Mouse (Mus musculus): ENCODE data around the gene Xpa. TPM values are rescaled to one million over a fixed set of nuclear protein-coding genes. Genes with fewer than 3 reads are reported as not detected.

The Xpa gene
- polyA plus RNA-seq, 1 experiment from 2014 or later = 13.8 TPM

DNA sequence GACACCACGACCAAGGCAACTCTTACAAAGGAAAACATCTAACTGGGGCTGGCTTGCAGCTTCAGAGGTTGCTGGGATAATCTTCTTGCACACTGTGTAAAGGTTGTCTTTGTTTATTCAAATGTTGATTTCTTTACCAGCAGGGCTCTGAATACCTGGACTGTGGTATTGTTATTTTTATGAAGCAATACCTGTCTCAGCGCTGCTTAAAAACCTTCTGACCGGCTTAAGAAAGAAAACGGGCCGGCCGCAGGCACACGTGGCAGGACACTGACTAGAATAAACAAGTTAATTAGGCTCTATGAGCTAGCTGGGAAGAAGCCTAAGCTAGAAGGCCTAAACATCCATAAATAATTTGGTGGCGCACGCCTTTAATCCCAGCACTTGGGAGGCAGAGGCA lies 10.2 kb downstream of the Xpa start:
- ATAC-seq (ENCODE audit: extremely low read depth, insufficient number of reproducible peaks, low FRiP score, low TSS enrichment) = no peak
- 85% methylated on average over 9 of the region's 9 CpGs for WGBS
- H3K4me1 ChIP-seq = no peaks in the 10 kb centered on the region
- no peak overlapping the region for H3K9ac ChIP-seq
- H3K27ac ChIP-seq (replicated peaks) = no peak overlapping the region
- no peaks in the 10 kb centered on the region for H3K9me3 ChIP-seq
- H3K4me3 ChIP-seq = no peak overlapping the region
- H3K36me3 ChIP-seq = peaks cover 93% of the 10 kb centered on the region
- H3K27me3 ChIP-seq (replicated peaks) = no peaks in the 10 kb centered on the region
- no peak overlapping the region for H3K4me2 ChIP-seq

DNA sequence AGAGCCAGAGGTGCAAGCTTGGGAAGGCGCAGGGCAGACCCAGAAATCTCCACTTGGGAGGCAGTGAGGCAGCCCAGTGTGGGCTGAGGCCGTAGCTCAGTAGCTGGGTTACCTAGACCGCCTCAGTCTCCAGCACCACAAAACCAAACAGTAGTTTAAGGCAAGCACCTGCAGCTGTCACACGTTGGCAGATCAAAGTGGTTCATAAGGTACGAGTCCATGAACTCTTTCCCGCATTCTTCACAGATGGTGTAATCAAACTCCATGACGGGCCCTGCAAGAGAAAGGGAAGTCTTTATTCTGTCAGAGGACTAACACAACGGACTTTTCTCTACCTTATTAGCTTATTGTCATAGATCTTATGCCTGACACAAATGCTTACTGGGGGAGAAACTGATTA lies 10.7 kb downstream of the Xpa start:
- Histone ChIP-seq H3K27ac (replicated peaks) (no peak overlapping the region), H3K4me1 (no peaks in the 10 kb centered on the region), H3K9ac (no peak overlapping the region), H3K36me3 (peaks cover 93% of the 10 kb centered on the region), H3K27me3 (replicated peaks) (no peaks in the 10 kb centered on the region), H3K4me3 (no peak overlapping the region), H3K9me3 (no peaks in the 10 kb centered on the region), H3K4me2 (no peak overlapping the region)
- 66% methylated on average over 8 of the region's 8 CpGs for WGBS
- ATAC-seq (ENCODE audit: extremely low read depth, insufficient number of reproducible peaks, low FRiP score, low TSS enrichment) = no peak

DNA sequence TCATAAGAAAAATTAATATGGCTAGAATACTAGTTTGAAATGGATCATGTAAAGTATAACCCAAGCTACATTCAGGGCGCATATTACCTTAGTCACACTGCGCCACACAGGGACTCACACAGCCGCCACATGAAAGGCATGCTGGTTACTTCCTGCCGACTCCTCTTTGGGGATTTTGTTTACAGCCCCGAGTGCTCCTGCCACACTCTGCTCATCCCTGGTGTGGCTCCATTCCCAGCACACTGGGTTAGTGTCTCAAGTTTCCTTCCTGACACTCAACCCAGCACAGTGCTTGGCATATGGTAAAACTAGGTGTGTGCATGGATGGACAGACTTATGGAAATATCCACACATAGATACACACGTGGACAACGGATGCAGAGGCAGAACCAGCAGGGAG lies 13.9 kb downstream of the Xpa start:
- WGBS = 87% methylated on average over 7 of the region's 7 CpGs
- peaks cover 93% of the 10 kb centered on the region for H3K36me3 ChIP-seq

DNA sequence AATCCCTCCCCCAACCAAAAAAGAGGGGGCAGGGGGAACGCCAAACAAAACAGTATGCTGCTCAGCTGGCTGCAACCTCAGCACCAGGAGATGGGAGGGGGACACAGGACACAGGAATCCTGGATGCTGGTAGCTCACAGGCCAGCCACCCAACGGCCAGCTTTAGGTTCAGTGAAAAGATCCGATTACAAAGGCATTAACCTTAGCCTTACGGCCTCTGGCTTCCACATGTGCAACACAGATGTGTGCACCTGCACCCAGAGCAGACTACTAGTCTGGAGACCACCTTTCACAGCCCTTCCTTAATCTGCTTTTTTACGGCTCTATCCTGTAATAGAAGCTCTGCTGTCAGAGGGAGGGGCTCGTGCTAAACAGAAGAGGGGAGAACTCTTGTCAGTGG lies 14.9 kb downstream of the Xpa start:
- peaks cover 99% of the 10 kb centered on the region for H3K36me3 ChIP-seq
- H3K27ac ChIP-seq (replicated peaks) = no peak overlapping the region
- no peak overlapping the region for H3K4me2 ChIP-seq
- WGBS = 80% methylated on average over 6 of the region's 6 CpGs
- no peak overlapping the region for H3K9ac ChIP-seq
- no peaks in the 10 kb centered on the region for H3K4me1 ChIP-seq
- ATAC-seq (ENCODE audit: extremely low read depth, insufficient number of reproducible peaks, low FRiP score, low TSS enrichment) = no peak
- no peaks in the 10 kb centered on the region for H3K9me3 ChIP-seq
- no peaks in the 10 kb centered on the region for H3K27me3 ChIP-seq (replicated peaks)
- H3K4me3 ChIP-seq = no peak overlapping the region

More for the DNA sequence above, 13.9 kb downstream of the Xpa start:
- no peak for ATAC-seq (ENCODE audit: extremely low read depth, insufficient number of reproducible peaks, low FRiP score, low TSS enrichment)
- Histone ChIP-seq H3K9me3 (no peaks in the 10 kb centered on the region), H3K4me2 (no peak overlapping the region), H3K4me1 (no peaks in the 10 kb centered on the region), H3K27me3 (replicated peaks) (no peaks in the 10 kb centered on the region), H3K27ac (replicated peaks) (no peak overlapping the region), H3K4me3 (no peak overlapping the region), H3K9ac (no peak overlapping the region)

DNA sequence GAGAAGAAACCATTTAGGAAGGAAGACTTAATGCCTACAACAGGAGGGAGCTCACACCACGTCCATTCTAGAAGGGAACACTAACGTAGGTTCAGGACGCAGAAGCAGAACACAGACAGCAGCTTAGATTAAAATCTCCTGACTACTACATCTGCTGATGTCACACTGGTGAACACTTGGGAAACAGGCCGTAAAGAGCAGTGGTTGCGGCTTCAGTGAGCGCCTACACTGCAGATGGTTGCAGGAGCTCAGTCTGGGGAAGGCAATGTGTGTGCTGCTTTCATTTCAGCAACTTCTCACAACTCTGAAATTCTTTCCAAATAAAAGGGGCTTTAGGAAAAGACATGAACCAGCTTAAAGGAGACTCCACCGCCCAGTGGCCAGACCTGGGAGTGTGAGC lies 18.6 kb downstream of the Xpa start:
- no peak overlapping the region for H3K4me2 ChIP-seq
- no peaks in the 10 kb centered on the region for H3K9me3 ChIP-seq
- no peak overlapping the region for H3K9ac ChIP-seq
- no peak overlapping the region for H3K4me3 ChIP-seq
- no peak for ATAC-seq (ENCODE audit: extremely low read depth, insufficient number of reproducible peaks, low FRiP score, low TSS enrichment)
- peaks cover 98% of the 10 kb centered on the region for H3K36me3 ChIP-seq
- H3K4me1 ChIP-seq = no peaks in the 10 kb centered on the region
- no peak overlapping the region for H3K27ac ChIP-seq (replicated peaks)
- no peaks in the 10 kb centered on the region for H3K27me3 ChIP-seq (replicated peaks)
- 85% methylated on average over 7 of the region's 7 CpGs for WGBS

DNA sequence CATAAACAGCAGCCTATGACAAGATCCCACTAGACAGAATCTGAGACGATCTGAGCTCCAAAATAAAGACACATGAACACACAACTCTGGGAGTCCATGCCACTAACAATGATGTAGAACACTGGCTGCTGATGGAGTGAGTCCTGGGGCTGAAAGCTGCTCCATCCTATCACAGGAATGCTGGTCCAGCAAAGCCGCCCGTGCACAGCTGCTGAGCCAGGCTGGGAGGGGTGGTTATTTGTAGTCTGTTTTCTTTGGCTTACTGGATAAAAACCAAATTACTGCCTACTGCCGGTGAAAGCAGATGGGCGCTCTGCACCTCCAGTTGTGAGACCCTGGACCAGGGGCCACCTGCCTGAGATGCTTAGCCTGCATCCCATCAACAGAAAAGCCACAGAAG lies 19.1 kb downstream of the Xpa start:
- no peaks in the 10 kb centered on the region for H3K4me1 ChIP-seq
- WGBS = 72% methylated on average over 5 of the region's 5 CpGs
- H3K36me3 ChIP-seq = peaks cover 98% of the 10 kb centered on the region
- no peak for ATAC-seq (ENCODE audit: extremely low read depth, insufficient number of reproducible peaks, low FRiP score, low TSS enrichment)
- no peak overlapping the region for H3K4me2 ChIP-seq
- H3K27me3 ChIP-seq (replicated peaks) = no peaks in the 10 kb centered on the region
- no peak overlapping the region for H3K9ac ChIP-seq
- no peak overlapping the region for H3K4me3 ChIP-seq
- no peaks in the 10 kb centered on the region for H3K9me3 ChIP-seq
- H3K27ac ChIP-seq (replicated peaks) = no peak overlapping the region

DNA sequence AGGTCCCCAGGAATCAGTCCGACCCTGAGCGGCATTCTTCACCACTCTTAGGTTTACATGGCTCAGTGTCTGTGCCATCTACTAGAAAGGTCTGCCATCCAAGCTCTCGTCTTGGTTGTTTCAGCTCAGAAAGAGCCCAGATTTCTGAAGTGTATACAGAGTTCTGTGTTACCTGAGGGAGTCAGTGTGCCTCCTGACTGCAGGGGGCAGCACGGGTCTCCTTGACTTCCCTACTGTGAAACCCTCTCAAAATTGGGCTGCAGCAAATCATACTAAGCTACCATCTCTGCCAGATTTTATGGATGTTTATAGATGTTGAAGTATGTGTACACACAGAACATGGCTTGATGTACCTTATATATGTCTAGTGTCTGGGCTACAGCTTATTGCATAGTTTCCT lies 19.8 kb downstream of the Xpa start:
- H3K4me1 ChIP-seq = no peaks in the 10 kb centered on the region
- no peak overlapping the region for H3K27ac ChIP-seq (replicated peaks)
- H3K4me3 ChIP-seq = no peak overlapping the region
- no peak overlapping the region for H3K9ac ChIP-seq
- no peaks in the 10 kb centered on the region for H3K27me3 ChIP-seq (replicated peaks)
- H3K4me2 ChIP-seq = no peak overlapping the region
- H3K36me3 ChIP-seq = peaks cover 98% of the 10 kb centered on the region
- ATAC-seq (ENCODE audit: extremely low read depth, insufficient number of reproducible peaks, low FRiP score, low TSS enrichment) = no peak
- no peaks in the 10 kb centered on the region for H3K9me3 ChIP-seq
- 72% methylated on average over 4 of the region's 4 CpGs for WGBS

DNA sequence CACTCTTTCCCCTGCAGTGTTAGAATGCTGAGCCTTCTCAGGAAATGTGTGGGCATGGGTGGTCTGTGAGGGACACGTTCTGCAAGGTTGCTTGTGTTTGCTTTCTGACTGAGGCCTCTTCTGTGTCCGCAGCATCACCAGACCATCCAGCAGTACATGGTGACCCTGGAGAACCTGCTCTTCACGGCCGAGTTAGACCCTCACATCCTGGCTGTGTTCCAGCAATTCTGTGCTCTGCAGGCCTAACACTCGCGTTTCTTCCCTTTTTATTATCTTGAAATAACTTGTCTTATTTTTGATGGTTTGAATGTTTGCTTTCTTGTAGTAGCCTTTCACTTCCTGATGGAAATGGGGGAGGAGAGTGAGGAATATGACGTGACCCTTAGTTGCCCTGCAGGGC lies 24.4 kb downstream of the Xpa start:
- no peak for ATAC-seq (ENCODE audit: extremely low read depth, insufficient number of reproducible peaks, low FRiP score, low TSS enrichment)
- Histone ChIP-seq H3K4me3 (no peak overlapping the region), H3K27ac (replicated peaks) (no peak overlapping the region), H3K36me3 (peaks cover 98% of the 10 kb centered on the region), H3K27me3 (replicated peaks) (no peaks in the 10 kb centered on the region), H3K4me1 (no peaks in the 10 kb centered on the region), H3K9ac (no peak overlapping the region), H3K9me3 (no peaks in the 10 kb centered on the region), H3K4me2 (no peak overlapping the region)
- WGBS = 64% methylated on average over 7 of the region's 7 CpGs

DNA sequence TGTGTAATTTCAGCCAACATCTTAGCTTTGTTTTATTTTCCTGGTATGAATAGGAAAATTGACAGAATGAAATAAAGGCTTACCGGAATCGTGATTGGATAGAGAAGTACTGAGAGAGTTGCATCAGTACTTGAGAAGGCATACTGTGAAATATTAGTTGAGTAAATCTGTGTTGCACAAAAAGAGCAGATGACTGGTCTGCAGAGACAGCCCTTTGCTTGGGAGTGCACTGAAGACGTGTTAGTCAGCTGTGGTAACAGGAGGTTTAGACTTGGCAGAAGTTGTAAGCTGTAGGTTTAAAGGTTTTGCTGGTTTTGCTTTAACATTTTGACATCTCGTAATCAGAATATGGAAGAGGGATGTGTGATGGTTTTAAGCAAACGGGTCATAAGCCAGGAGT lies 30.3 kb downstream of the Xpa start:
- Histone ChIP-seq H3K27ac (replicated peaks) (no peak overlapping the region), H3K27me3 (replicated peaks) (no peaks in the 10 kb centered on the region), H3K4me1 (no peaks in the 10 kb centered on the region), H3K9me3 (no peaks in the 10 kb centered on the region), H3K4me3 (no peak overlapping the region), H3K36me3 (peaks cover 100% of the 10 kb centered on the region), H3K4me2 (no peak overlapping the region), H3K9ac (no peak overlapping the region)
- 93% methylated on average over 5 of the region's 5 CpGs for WGBS
- no peak for ATAC-seq (ENCODE audit: extremely low read depth, insufficient number of reproducible peaks, low FRiP score, low TSS enrichment)

DNA sequence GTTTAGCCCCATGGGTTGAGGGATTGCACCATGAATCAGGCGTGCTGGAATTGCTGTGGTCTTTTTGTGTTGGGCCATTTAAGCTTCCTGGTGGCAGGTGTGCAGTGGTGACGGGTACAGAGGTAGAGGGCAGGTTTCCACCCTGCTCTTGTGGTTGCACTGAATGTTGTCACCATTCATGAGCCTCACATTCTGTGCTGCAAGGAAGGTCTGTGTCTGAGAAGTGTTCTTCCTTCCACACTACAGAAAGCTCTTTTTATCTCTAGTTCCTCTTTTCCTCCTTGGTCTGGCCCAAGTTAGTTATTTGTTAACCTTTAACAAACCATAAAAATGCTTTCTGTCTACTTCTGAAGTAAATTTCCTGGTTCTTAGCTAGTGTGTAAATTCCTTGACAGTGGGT lies 32.1 kb downstream of the Xpa start:
- Histone ChIP-seq H3K4me2 (no peak overlapping the region), H3K4me1 (no peaks in the 10 kb centered on the region), H3K9me3 (no peaks in the 10 kb centered on the region), H3K9ac (no peak overlapping the region), H3K27me3 (replicated peaks) (no peaks in the 10 kb centered on the region), H3K4me3 (no peak overlapping the region), H3K27ac (replicated peaks) (no peak overlapping the region), H3K36me3 (peaks cover 100% of the 10 kb centered on the region)
- 83% methylated on average over 2 of the region's 2 CpGs for WGBS
- ATAC-seq (ENCODE audit: extremely low read depth, insufficient number of reproducible peaks, low FRiP score, low TSS enrichment) = no peak

DNA sequence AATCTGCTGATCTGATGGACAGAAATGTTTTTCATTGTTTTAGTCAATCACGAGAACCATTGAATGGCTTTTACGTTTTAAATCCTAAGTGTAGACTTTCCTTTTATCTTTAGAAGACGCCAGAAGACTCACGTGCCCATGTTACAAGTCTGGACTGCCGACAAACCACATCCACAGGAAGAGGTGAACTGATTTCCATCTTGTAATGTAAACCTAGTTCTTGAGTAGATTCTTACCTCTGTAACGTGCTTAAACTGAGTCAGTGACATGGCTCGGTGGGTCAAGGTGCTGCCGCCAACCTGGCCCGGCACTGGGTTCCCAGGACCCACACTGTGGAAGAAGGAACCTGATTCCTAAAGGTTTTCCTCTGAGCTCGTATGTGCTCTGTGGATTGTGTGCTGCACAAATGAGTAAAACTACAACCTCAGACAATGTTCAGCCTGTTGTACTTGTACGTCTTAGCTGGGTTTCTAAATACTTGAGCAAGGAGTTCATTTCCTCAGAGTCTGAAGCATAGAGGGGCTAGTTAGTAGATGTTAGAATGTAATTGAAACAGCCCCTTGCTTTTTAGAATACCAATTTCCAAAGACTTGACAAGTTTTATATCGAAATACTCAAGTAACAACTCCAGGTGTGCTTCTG lies 44.1 kb downstream of the Xpa start:
- Histone ChIP-seq H3K36me3 (peaks cover 97% of the 10 kb centered on the region), H3K27ac (replicated peaks) (no peak overlapping the region), H3K4me1 (no peaks in the 10 kb centered on the region), H3K9me3 (no peaks in the 10 kb centered on the region), H3K27me3 (replicated peaks) (no peaks in the 10 kb centered on the region), H3K4me3 (no peak overlapping the region), H3K9ac (no peak overlapping the region), H3K4me2 (no peak overlapping the region)
- no peak for ATAC-seq (ENCODE audit: extremely low read depth, insufficient number of reproducible peaks, low FRiP score, low TSS enrichment)
- 90% methylated on average over 12 of the region's 12 CpGs for WGBS

DNA sequence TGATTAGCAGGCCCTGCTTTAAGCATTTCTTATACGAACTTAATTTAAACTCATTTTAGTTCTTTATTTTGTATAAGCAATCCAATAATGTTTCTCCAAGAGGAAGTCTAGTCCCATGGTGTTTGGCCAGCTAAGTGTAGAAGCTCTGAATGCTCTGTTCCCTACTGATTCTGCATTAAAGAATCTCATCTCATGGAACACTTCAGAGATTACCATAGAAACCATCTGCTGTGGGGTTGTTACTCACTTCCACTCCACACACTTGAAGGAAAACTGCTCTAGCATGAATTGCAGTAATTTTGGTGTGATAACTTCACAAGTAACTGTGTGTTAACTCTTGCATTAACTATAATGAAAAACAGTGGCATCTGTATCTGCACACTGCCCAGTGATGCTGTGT lies 49.2 kb downstream of the Xpa start:
- Histone ChIP-seq H3K4me2 (no peak overlapping the region), H3K27ac (replicated peaks) (no peak overlapping the region), H3K27me3 (replicated peaks) (no peaks in the 10 kb centered on the region), H3K4me3 (no peak overlapping the region), H3K9ac (no peak overlapping the region), H3K9me3 (no peaks in the 10 kb centered on the region), H3K4me1 (no peaks in the 10 kb centered on the region), H3K36me3 (peaks cover 66% of the 10 kb centered on the region)
- ATAC-seq (ENCODE audit: extremely low read depth, insufficient number of reproducible peaks, low FRiP score, low TSS enrichment) = no peak
- WGBS = 83% methylated on average over 1 of the region's 1 CpGs

Data from heart, embryonic 13.5 days (tissue).